Mouse (Mus musculus): Measurements from ENCODE around the gene Vmn1r210. TPM values are rescaled to one million over a fixed set of nuclear protein-coding genes. Genes with fewer than 3 reads are reported as not detected.
"Not testable (repeated sequence)": the region's sequence is repeated elsewhere in the genome, so short reads cannot be mapped to it uniquely, and the experiment has no call there.

Gene Vmn1r210
- total RNA-seq (2014; fragmentation: Nextera tagmentation) (not detected in 2 replicates), total RNA-seq (2017) (not detected in 2 replicates), polyA plus RNA-seq (2012) (not detected in 2 replicates)

DNA sequence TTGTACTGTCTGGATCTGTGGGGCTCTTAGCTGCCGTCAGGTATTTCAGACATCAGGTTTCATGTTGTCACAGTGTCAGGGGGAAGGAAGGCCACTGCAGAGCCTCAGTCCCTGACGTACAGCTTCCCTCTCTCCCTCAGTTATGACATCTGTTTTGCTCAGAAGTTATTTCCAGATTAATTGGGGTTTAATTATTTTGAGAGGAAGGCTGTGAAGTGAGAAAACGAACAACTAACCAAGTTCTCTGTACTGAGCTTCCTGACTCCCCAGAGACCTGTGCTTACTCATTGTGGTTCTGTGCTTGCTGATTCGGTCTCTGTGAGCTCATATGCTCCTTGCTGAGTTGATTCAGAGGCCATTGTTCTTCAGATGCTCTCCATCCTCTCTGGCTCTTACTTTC lies at the start of gene Vmn1r210:
Gene Vmn1r210, minus strand, starts transcription at position 101 of the 400 bp plus-strand sequence.
- no peak within 1 kb of the TSS for H3K4me3 ChIP-seq (ENCODE audit: low read depth, low read length)
- no peaks in the 10 kb centered on the region for H3K9me3 ChIP-seq (replicated peaks)
- DNase-seq (ENCODE audit: low spot score) (no peak), ATAC-seq (ENCODE audit: extremely low read depth, insufficient number of reproducible peaks, low FRiP score, poor library complexity, severe bottlenecking) (no peak)
- no peaks in the 10 kb centered on the region for H3K4me1 ChIP-seq (ENCODE audit: insufficient read depth, low read depth, low read length)
- TF ChIP-seq POLR2AphosphoS5 (IDR thresholded peaks at IDR 0.05; ENCODE audit: insufficient replicate concordance, low read depth, low read length) (no peak), GATA1 (IDR thresholded peaks at IDR 0.05; ENCODE audit: borderline replicate concordance, low read length) (no peak), TAL1 (conservative IDR thresholded peaks at IDR 0.05; ENCODE audit: low read depth, low read length) (no peak), CTCF (IDR thresholded peaks at IDR 0.05; ENCODE audit: low read depth, low read length) (no peak), GATA2 (IDR thresholded peaks at IDR 0.05; ENCODE audit: borderline replicate concordance, low read depth, low read length) (no peak)
- H3K27me3 ChIP-seq (ENCODE audit: insufficient read depth, low read length): no peaks in the 10 kb centered on the region
- H3K36me3 ChIP-seq (replicated peaks): no peaks in the 10 kb centered on the region

- Histone ChIP-seq H3K27me3 (ENCODE audit: insufficient read depth, low read length) (no peaks in the 10 kb centered on the region), H3K4me3 (ENCODE audit: low read depth, low read length) (no peak overlapping the region), H3K36me3 (replicated peaks) (no peaks in the 10 kb centered on the region), H3K4me1 (ENCODE audit: insufficient read depth, low read depth, low read length) (no peaks in the 10 kb centered on the region), H3K9me3 (replicated peaks) (no peaks in the 10 kb centered on the region)
- no peak for DNase-seq (ENCODE audit: low spot score)
- TF ChIP-seq POLR2AphosphoS5 (IDR thresholded peaks at IDR 0.05; ENCODE audit: insufficient replicate concordance, low read depth, low read length) (no peak), CTCF (IDR thresholded peaks at IDR 0.05; ENCODE audit: low read depth, low read length) (no peak)
- no peak for ATAC-seq (ENCODE audit: extremely low read depth, insufficient number of reproducible peaks, low FRiP score, poor library complexity, severe bottlenecking)
Measured at GRCm38 (mm10) chr13:22879257-22879656, 48.1 kb upstream of the Vmn1r210 start.

GRCm38 (mm10) chr13:22857461-22857860 lies 26.3 kb upstream of the Vmn1r210 start, which contains the start of gene Vmn1r211:
Gene Vmn1r211, minus strand, starts transcription at chr13:22857561.
- TF ChIP-seq POLR2AphosphoS5 (IDR thresholded peaks at IDR 0.05; ENCODE audit: insufficient replicate concordance, low read depth, low read length) (no peak), CTCF (IDR thresholded peaks at IDR 0.05; ENCODE audit: low read depth, low read length) (no peak), TAL1 (conservative IDR thresholded peaks at IDR 0.05; ENCODE audit: low read depth, low read length) (no peak), GATA2 (IDR thresholded peaks at IDR 0.05; ENCODE audit: borderline replicate concordance, low read depth, low read length) (no peak), GATA1 (IDR thresholded peaks at IDR 0.05; ENCODE audit: borderline replicate concordance, low read length) (no peak)
- Histone ChIP-seq H3K9me3 (replicated peaks) (no peaks in the 10 kb centered on the region), H3K4me1 (ENCODE audit: insufficient read depth, low read depth, low read length) (no peaks in the 10 kb centered on the region), H3K4me3 (ENCODE audit: low read depth, low read length) (no peak within 1 kb of the TSS), H3K27me3 (ENCODE audit: insufficient read depth, low read length) (no peaks in the 10 kb centered on the region), H3K36me3 (replicated peaks) (no peaks in the 10 kb centered on the region)
- DNase-seq (ENCODE audit: low spot score) (no peak), ATAC-seq (ENCODE audit: extremely low read depth, insufficient number of reproducible peaks, low FRiP score, poor library complexity, severe bottlenecking) (no peak)

- TF ChIP-seq GATA2 (IDR thresholded peaks at IDR 0.05; ENCODE audit: borderline replicate concordance, low read depth, low read length) (no peak), CTCF (IDR thresholded peaks at IDR 0.05; ENCODE audit: low read depth, low read length) (no peak), GATA1 (IDR thresholded peaks at IDR 0.05; ENCODE audit: borderline replicate concordance, low read length) (no peak), POLR2AphosphoS5 (IDR thresholded peaks at IDR 0.05; ENCODE audit: insufficient replicate concordance, low read depth, low read length) (no peak), TAL1 (conservative IDR thresholded peaks at IDR 0.05; ENCODE audit: low read depth, low read length) (no peak)
- H3K4me3 ChIP-seq (ENCODE audit: low read depth, low read length): no peak overlapping the region
- H3K27me3 ChIP-seq (ENCODE audit: insufficient read depth, low read length): no peaks in the 10 kb centered on the region
- H3K36me3 ChIP-seq (replicated peaks): no peaks in the 10 kb centered on the region
- DNase-seq (ENCODE audit: low spot score) (no peak), ATAC-seq (ENCODE audit: extremely low read depth, insufficient number of reproducible peaks, low FRiP score, poor library complexity, severe bottlenecking) (no peak)
- no peaks in the 10 kb centered on the region for H3K9me3 ChIP-seq (replicated peaks)
- H3K4me1 ChIP-seq (ENCODE audit: insufficient read depth, low read depth, low read length): no peaks in the 10 kb centered on the region
Measured at GRCm38 (mm10) chr13:22854760-22855159, 23.6 kb upstream of the Vmn1r210 start.

DNA sequence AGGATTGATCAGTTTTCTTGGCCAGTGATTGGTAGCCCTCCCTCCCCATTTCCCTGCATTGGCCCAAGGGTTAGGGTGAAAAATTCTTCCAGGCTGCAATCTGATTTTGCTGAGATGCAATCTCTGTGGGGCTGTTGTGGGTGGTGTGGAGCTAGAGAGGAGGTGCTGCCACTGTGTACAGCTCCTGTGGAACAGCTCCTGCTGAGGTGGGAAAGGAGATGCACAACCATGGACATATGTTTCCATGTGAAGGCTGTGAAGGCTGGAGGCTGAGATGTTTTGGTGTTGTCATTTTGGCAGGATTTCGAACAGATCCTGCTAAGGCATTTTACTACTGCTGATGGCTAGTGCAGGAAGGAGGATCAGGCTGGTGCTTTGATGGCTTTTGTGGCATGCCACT lies 15.7 kb upstream of the Vmn1r210 start:
- Histone ChIP-seq H3K9me3 (replicated peaks) (no peaks in the 10 kb centered on the region), H3K4me3 (ENCODE audit: low read depth, low read length) (no peak overlapping the region), H3K27me3 (ENCODE audit: insufficient read depth, low read length) (no peaks in the 10 kb centered on the region), H3K36me3 (replicated peaks) (no peaks in the 10 kb centered on the region), H3K4me1 (ENCODE audit: insufficient read depth, low read depth, low read length) (no peaks in the 10 kb centered on the region)
- DNase-seq (ENCODE audit: low spot score): no peak
- TF ChIP-seq POLR2AphosphoS5 (IDR thresholded peaks at IDR 0.05; ENCODE audit: insufficient replicate concordance, low read depth, low read length) (no peak), GATA1 (IDR thresholded peaks at IDR 0.05; ENCODE audit: borderline replicate concordance, low read length) (no peak), TAL1 (conservative IDR thresholded peaks at IDR 0.05; ENCODE audit: low read depth, low read length) (no peak), CTCF (IDR thresholded peaks at IDR 0.05; ENCODE audit: low read depth, low read length) (no peak), GATA2 (IDR thresholded peaks at IDR 0.05; ENCODE audit: borderline replicate concordance, low read depth, low read length) (no peak)
- ATAC-seq (ENCODE audit: extremely low read depth, insufficient number of reproducible peaks, low FRiP score, poor library complexity, severe bottlenecking): no peak

DNA sequence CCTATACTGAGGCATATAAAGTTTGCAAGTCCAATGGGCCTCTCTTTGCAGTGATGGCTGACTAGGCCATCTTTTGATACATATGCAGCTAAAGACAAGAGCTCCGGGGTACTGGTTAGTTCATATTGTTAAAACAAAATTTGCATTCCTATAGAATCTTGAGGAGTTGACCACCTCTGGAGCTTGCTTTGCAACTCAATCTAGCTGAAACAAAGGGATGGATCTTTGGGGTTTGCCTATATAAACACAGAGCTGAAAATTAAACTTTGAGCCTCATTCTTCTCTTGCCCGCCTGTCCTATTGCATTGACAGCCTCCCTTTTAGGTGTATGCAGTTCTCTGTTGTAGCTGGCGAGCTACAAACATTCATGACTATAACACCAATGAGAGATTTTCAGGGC lies 13.2 kb upstream of the Vmn1r210 start:
- H3K4me1 ChIP-seq (ENCODE audit: insufficient read depth, low read depth, low read length); H3K9me3 ChIP-seq (replicated peaks); H3K36me3 ChIP-seq (replicated peaks); H3K4me3 ChIP-seq (ENCODE audit: low read depth, low read length); ATAC-seq (ENCODE audit: extremely low read depth, insufficient number of reproducible peaks, low FRiP score, poor library complexity, severe bottlenecking); DNase-seq (ENCODE audit: low spot score); H3K27me3 ChIP-seq (ENCODE audit: insufficient read depth, low read length): not testable (repeated sequence)

DNA sequence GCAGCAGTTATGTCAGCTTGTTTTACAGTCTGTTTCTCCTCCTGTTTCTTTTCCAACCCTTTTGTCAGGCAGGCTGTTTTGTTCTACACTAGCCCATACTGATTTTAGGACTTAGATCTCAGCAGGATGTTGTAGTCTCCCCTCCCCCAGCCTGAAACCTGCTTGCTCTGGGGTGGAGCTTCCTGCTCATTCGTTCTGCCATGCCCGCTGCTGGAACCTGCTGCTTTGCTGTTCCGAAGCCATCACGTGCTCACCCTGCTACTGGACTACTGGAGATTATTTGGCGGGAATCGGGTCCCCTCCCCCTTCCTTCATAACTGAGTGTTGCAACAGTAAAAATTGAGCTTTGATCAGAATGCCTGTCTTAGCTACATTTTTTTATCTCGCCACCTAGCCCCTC lies 1.8 kb downstream of the Vmn1r210 start:
- not testable (repeated sequence) for H3K4me3 ChIP-seq (ENCODE audit: low read depth, low read length)

GRCm38 (mm10) chr13:22821601-22822000 lies 9.5 kb downstream of the Vmn1r210 start:
- ATAC-seq (ENCODE audit: extremely low read depth, insufficient number of reproducible peaks, low FRiP score, poor library complexity, severe bottlenecking); H3K4me1 ChIP-seq (ENCODE audit: insufficient read depth, low read depth, low read length); H3K4me3 ChIP-seq (ENCODE audit: low read depth, low read length); H3K27me3 ChIP-seq (ENCODE audit: insufficient read depth, low read length); H3K9me3 ChIP-seq (replicated peaks); H3K36me3 ChIP-seq (replicated peaks); DNase-seq (ENCODE audit: low spot score): not testable (repeated sequence)

More for the DNA sequence above, 1.8 kb downstream of the Vmn1r210 start:
- H3K36me3 ChIP-seq (replicated peaks); H3K9me3 ChIP-seq (replicated peaks); ATAC-seq (ENCODE audit: extremely low read depth, insufficient number of reproducible peaks, low FRiP score, poor library complexity, severe bottlenecking); H3K27me3 ChIP-seq (ENCODE audit: insufficient read depth, low read length); H3K4me1 ChIP-seq (ENCODE audit: insufficient read depth, low read depth, low read length); DNase-seq (ENCODE audit: low spot score): not testable (repeated sequence)

DNA sequence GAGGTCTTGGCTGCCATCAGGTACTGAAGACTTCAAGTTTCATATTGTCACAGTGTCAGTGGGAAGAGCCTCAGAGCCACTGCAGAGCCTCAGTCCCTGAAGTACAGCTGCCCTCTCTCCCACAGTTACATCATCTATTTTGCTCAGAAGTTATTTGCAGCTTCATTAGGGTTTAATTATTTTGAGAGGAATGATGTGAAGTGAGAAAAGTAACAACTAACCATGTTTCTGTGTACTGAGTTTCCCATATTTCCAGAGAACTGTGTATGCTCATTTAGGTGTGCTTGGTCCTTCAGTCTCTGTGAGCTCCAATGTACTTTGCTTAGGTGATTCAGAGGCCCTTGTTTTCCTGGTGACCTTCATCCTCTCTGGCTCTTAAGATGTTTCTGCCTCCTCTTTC lies 21.6 kb downstream of the Vmn1r210 start, which contains the start of gene Vmn1r209:
Gene Vmn1r209, minus strand, starts transcription at position 101 of the 400 bp plus-strand sequence.
- not testable (repeated sequence) for ATAC-seq (ENCODE audit: extremely low read depth, insufficient number of reproducible peaks, low FRiP score, poor library complexity, severe bottlenecking); H3K9me3 ChIP-seq (replicated peaks); H3K27me3 ChIP-seq (ENCODE audit: insufficient read depth, low read length); H3K4me3 ChIP-seq (ENCODE audit: low read depth, low read length); H3K36me3 ChIP-seq (replicated peaks); DNase-seq (ENCODE audit: low spot score); H3K4me1 ChIP-seq (ENCODE audit: insufficient read depth, low read depth, low read length)

- H3K4me1 ChIP-seq (ENCODE audit: insufficient read depth, low read depth, low read length); H3K36me3 ChIP-seq (replicated peaks); H3K9me3 ChIP-seq (replicated peaks); H3K4me3 ChIP-seq (ENCODE audit: low read depth, low read length); H3K27me3 ChIP-seq (ENCODE audit: insufficient read depth, low read length); ATAC-seq (ENCODE audit: extremely low read depth, insufficient number of reproducible peaks, low FRiP score, poor library complexity, severe bottlenecking); DNase-seq (ENCODE audit: low spot score): not testable (repeated sequence)
Measured at GRCm38 (mm10) chr13:22788096-22788495, 43.1 kb downstream of the Vmn1r210 start.
